Mouse (Mus musculus) cerebellum, adult (tissue): ENCODE measurements around the gene Manbal.

Source experiments
- ATAC-seq: cut with Nextera tagmentation; 2 replicates; pipeline ENCODE4 v1.9.2; 2017; ENCODE audit warnings: mild to moderate bottlenecking, moderate library complexity, mixed read lengths; ENCODE audit not compliant: insufficient number of reproducible peaks, low FRiP score, low TSS enrichment

Manbal gene

GRCm38 (mm10) chr2:157409793-157410533 lies 42.6 kb downstream of the Manbal start:
- ATAC-seq, result no peak

GRCm38 (mm10) chr2:157411151-157411693 lies 43.8 kb downstream of the Manbal start:
- no peak for ATAC-seq

- ATAC-seq, result no peak
Observed at GRCm38 (mm10) chr2:157412497-157412896, 45.1 kb downstream of the Manbal start.

GRCm38 (mm10) chr2:157417229-157417628 lies 49.8 kb downstream of the Manbal start:
- ATAC-seq, result no peak

- ATAC-seq, result no peak
Observed at GRCm38 (mm10) chr2:157418206-157418605, 50.8 kb downstream of the Manbal start, which contains the start of gene Src. Gene Src (plus strand): TSS chr2:157418444.

GRCm38 (mm10) chr2:157418609-157419071 lies 51.2 kb downstream of the Manbal start:
- no peak for ATAC-seq

- no peak for ATAC-seq
Observed at GRCm38 (mm10) chr2:157419506-157419905, 52.1 kb downstream of the Manbal start.

GRCm38 (mm10) chr2:157420404-157420803 lies 53.0 kb downstream of the Manbal start:
- no peak for ATAC-seq

GRCm38 (mm10) chr2:157422062-157422655 lies 54.8 kb downstream of the Manbal start:
- no peak for ATAC-seq

- no peak for ATAC-seq
Observed at GRCm38 (mm10) chr2:157422854-157423705, 55.7 kb downstream of the Manbal start.

GRCm38 (mm10) chr2:157423706-157424125 lies 56.3 kb downstream of the Manbal start:
- no peak for ATAC-seq

- ATAC-seq, result no peak
Observed at GRCm38 (mm10) chr2:157424126-157424903, 56.9 kb downstream of the Manbal start.

- ATAC-seq, result no peak
Observed at GRCm38 (mm10) chr2:157424904-157425642, 57.7 kb downstream of the Manbal start.

GRCm38 (mm10) chr2:157425643-157425988 lies 58.2 kb downstream of the Manbal start:
- ATAC-seq, result no peak

GRCm38 (mm10) chr2:157426171-157426570 lies 58.8 kb downstream of the Manbal start:
- no peak for ATAC-seq

- ATAC-seq, result no peak
Observed at GRCm38 (mm10) chr2:157427164-157427563, 59.8 kb downstream of the Manbal start.

GRCm38 (mm10) chr2:157428351-157429139 lies 61.2 kb downstream of the Manbal start:
- ATAC-seq, result no peak

- no peak for ATAC-seq
Observed at GRCm38 (mm10) chr2:157429735-157430134, 62.3 kb downstream of the Manbal start.
